Mouse (Mus musculus) stomach, embryonic 15.5 days (tissue): ENCODE data around the gene Hace1. TPM values are rescaled to one million over a fixed set of nuclear protein-coding genes. Genes with fewer than 3 reads are reported as not detected.
"Not testable (repeated sequence)": the region's sequence is repeated elsewhere in the genome, so short reads cannot be mapped to it uniquely, and the experiment has no call there.

Source experiments
- ATAC-seq: fragments of 200-750 bp; cut with Nextera tagmentation; 2 replicates; pipeline ENCODE4 v1.8.0; 2017; ENCODE audit warnings: low read depth, moderate number of reproducible peaks, moderate TSS enrichment; ENCODE audit not compliant: insufficient read depth, low FRiP score
- H3K27ac ChIP-seq: fragments of 300-500 bp; sonication (generic); 2 replicates; pipeline ENCODE4 v1.5.1; 2015; ENCODE audit warnings: mild to moderate bottlenecking, inconsistent platforms
- H3K27me3 ChIP-seq: fragments of 300-500 bp; sonication (generic); replicated peaks from 2 replicates; pipeline ENCODE4 v1.6.1; 2015; ENCODE audit warnings: inconsistent platforms
- H3K36me3 ChIP-seq: fragments of 300-500 bp; sonication (generic); 2 replicates; pipeline ENCODE4 v1.6.1; 2015; ENCODE audit warnings: inconsistent platforms
- H3K4me1 ChIP-seq: fragments of 300-500 bp; sonication (generic); 2 replicates; pipeline ENCODE4 v1.6.1; 2015; ENCODE audit warnings: inconsistent platforms
- H3K4me2 ChIP-seq: fragments of 300-500 bp; sonication (generic); 2 replicates; pipeline ENCODE4 v1.6.1; 2015; ENCODE audit warnings: mild to moderate bottlenecking, inconsistent platforms
- H3K4me3 ChIP-seq: fragments of 300-500 bp; sonication (generic); replicated peaks from 2 replicates; pipeline ENCODE4 v1.5.1; 2015; ENCODE audit warnings: inconsistent platforms
- H3K9ac ChIP-seq: fragments of 300-500 bp; sonication (generic); 2 replicates; pipeline ENCODE4 v1.6.1; 2015; ENCODE audit warnings: inconsistent platforms
- H3K9me3 ChIP-seq: fragments of 300-500 bp; sonication (generic); 2 replicates; pipeline ENCODE4 v1.6.1; 2016; ENCODE audit warnings: inconsistent platforms
- WGBS: fragments of 180-500 bp; shearing (Covaris S2); methylation state at CpG from one replicate; pipeline ENCODE4 v1.1.7; 2015; 5-methylcytosine and 5-hydroxymethylcytosine counted together
- polyA plus RNA-seq: library from polyadenylated mRNA; unstranded; fragments of >200 nt; fragmentation: Nextera tagmentation; extraction: Ambion mirVana; gene quantifications from 2 replicates; pipeline ENCODE4 v1.2.1, GENCODE M21; 2015

The Hace1 gene
- polyA plus RNA-seq = 17.3 and 17.9 TPM in 2 replicates

DNA sequence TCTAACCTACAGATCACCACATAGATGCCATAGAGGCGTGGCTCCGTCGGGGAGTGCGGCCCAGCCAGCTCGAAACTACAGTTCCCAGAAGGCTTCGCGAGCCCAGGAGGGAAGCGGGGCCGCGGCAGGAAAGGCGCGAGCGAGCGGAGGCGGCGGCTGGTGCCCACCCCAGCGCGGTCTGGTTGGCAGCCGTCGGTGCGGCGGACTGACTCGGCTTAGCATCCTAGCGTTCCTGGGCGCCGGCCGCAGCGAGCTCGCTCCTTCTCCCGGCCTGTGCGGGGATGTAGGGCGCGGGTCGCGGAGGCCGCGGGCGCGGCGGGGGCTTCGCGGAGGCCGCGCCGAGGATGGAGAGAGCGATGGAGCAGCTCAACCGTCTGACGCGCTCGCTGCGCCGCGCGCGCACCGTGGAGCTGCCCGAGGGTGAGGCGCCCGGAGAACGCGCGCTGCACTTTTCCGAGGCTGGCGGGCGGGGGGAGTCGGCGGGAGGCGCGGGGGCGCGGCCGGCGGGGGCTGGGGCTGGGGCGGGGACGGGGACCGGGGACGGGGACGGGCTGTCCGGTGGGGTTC lies at the start of gene Hace1:
TSS of gene Hace1 (plus strand) at position 99 of the 567 bp plus-strand sequence.
- peak within 1 kb of the TSS; percentile 67 for H3K9ac ChIP-seq
- WGBS = under 1% methylated on average over 65 of the region's 79 CpGs
- H3K4me3 ChIP-seq = peak within 1 kb of the TSS; percentile 88
- peak within 1 kb of the TSS; percentile 93 for H3K27ac ChIP-seq
- peak within 1 kb of the TSS; percentile 69 for H3K4me2 ChIP-seq
- H3K9me3 ChIP-seq = no peaks in the 10 kb centered on the region
- H3K27me3 ChIP-seq = no peaks in the 10 kb centered on the region
- no peaks in the 10 kb centered on the region for H3K4me1 ChIP-seq
- peak; percentile 95 for ATAC-seq
- no peaks in the 10 kb centered on the region for H3K36me3 ChIP-seq

DNA sequence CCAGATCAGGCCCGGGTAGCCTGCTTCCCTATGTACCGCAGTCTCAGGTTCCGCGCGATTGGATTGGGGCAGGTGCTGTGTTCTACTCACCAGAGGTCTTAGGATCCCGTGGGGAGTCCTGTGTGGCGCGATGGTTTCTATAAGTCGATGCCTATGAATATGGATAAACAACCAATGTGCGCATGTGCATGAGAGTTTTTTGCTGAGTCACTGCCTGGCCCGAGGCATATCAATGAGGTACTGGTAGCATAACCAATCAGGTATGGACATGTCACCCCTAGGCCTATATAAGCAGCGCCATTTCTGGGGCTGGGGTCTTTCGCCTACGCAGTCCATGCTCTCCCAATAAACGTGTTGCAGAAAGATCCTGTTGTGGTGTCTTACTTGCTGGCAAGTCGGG lies 40.3 kb upstream of the Hace1 start:
- not testable (repeated sequence) for H3K9ac ChIP-seq, H3K4me1 ChIP-seq, H3K4me2 ChIP-seq, H3K36me3 ChIP-seq, ATAC-seq, H3K27ac ChIP-seq, H3K4me3 ChIP-seq, H3K9me3 ChIP-seq, H3K27me3 ChIP-seq
- WGBS = 91% methylated on average over 16 of the region's 16 CpGs

DNA sequence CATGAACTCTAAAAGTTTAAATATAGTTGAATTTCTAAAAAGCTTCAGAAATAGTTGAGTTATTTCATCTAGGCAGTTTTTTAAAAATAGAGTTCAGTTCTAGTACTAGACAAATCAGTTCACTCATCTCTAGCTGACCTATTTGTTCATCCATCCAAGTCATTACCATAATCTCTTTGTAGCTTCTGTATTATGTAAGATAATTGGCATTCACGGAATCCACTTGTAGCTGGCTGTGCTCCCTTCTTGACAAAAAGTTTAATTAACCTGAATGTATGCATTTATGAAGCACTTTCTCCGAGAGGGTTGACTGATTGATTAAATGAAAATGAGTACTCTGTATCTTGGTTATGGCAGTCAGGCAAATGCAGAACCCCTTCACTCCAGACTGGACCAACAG lies 34.9 kb upstream of the Hace1 start:
- H3K4me2 ChIP-seq = no peak overlapping the region
- no peak overlapping the region for H3K4me3 ChIP-seq
- no peak overlapping the region for H3K27ac ChIP-seq
- no peaks in the 10 kb centered on the region for H3K36me3 ChIP-seq
- H3K9ac ChIP-seq = no peak overlapping the region
- 64% methylated on average over 2 of the region's 2 CpGs for WGBS
- H3K4me1 ChIP-seq = no peaks in the 10 kb centered on the region
- no peaks in the 10 kb centered on the region for H3K9me3 ChIP-seq
- H3K27me3 ChIP-seq = no peaks in the 10 kb centered on the region
- ATAC-seq = no peak

DNA sequence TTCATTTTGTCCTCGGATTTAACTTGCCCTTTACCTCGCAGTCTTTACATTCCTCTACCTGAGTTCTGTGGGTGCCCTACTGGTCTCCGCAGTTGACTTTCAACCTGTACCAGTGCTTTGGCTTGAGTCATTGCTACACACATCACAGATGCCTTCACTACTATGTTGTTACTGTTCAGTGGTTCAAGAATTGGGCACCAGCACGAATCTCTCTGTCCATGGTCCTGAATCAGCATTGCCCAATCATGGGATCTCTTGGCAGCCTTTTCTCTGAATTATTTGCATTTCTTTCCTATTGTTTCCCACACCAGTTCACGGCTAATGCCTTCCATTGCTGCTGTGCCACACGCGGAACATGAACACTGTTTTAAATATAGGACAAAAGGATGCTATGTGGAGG lies 30.8 kb upstream of the Hace1 start:
- Histone ChIP-seq H3K27ac (no peak overlapping the region), H3K4me2 (no peak overlapping the region), H3K9me3 (no peaks in the 10 kb centered on the region), H3K36me3 (no peaks in the 10 kb centered on the region), H3K27me3 (no peaks in the 10 kb centered on the region), H3K9ac (no peak overlapping the region), H3K4me1 (no peaks in the 10 kb centered on the region), H3K4me3 (no peak overlapping the region)
- 41% methylated on average over 7 of the region's 7 CpGs for WGBS
- no peak for ATAC-seq

DNA sequence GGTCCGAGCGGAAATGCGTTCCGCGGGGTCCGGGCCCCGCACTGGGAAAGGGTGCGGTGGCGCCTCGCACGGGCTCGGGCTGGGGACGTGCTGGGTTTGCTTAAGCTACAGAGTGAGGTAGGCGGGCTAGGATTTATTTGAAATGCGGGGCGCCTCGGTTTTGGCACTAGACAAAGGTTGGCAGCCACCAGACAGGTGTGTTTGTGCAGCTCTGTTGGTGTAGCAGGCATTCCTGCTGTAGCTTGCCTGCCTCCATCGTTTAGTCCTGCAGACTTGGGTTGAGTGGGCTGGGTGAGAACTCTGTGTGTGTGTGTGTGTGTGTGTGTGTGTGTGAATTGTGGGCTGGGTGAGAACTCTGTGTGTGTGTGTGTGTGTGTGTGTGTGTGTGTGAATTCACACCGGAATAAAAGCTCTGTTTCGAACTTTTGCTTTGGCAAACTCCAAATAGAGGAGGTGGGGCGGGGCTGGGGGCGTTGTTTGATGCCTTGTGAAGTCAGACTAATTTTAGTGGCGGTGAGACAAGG lies 731 bp downstream of the Hace1 start:
- Histone ChIP-seq H3K4me3 (peak overlapping the region; percentile 88), H3K4me1 (no peaks in the 10 kb centered on the region), H3K36me3 (no peaks in the 10 kb centered on the region), H3K4me2 (peak overlapping the region; percentile 69), H3K27me3 (no peaks in the 10 kb centered on the region), H3K27ac (peak overlapping the region; percentile 93), H3K9ac (peak overlapping the region; percentile 67), H3K9me3 (no peaks in the 10 kb centered on the region)
- ATAC-seq = peak; percentile 78
- 2% methylated on average over 23 of the region's 23 CpGs for WGBS

DNA sequence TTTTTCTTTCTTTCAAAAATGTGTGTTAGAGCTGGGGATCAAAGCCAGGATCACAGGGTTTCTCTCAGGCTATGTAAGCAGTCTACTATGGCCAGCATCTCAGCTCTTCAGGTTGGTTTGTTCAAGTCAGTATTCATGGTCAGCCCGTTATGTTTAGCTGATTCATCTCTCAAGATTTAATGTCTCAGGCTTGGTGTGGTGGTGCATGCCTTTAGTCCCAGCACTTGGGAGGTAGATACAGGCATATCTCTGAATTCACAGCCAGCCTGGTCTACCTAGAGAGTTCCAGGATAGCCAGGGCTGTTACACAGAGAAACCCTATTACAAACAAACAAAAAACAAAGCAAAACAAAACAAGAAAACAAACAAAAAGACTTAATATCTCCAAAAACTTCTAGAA lies 5.7 kb downstream of the Hace1 start:
- Histone ChIP-seq H3K4me1 (no peaks in the 10 kb centered on the region), H3K27ac (no peak overlapping the region), H3K9ac (no peak overlapping the region), H3K36me3 (no peaks in the 10 kb centered on the region), H3K4me2 (no peak overlapping the region), H3K27me3 (no peaks in the 10 kb centered on the region), H3K9me3 (no peaks in the 10 kb centered on the region), H3K4me3 (no peak overlapping the region)
- WGBS = 79% methylated on average over 1 of the region's 1 CpGs
- ATAC-seq = peak; percentile 79; the same call in 1 of the 2 replicates

DNA sequence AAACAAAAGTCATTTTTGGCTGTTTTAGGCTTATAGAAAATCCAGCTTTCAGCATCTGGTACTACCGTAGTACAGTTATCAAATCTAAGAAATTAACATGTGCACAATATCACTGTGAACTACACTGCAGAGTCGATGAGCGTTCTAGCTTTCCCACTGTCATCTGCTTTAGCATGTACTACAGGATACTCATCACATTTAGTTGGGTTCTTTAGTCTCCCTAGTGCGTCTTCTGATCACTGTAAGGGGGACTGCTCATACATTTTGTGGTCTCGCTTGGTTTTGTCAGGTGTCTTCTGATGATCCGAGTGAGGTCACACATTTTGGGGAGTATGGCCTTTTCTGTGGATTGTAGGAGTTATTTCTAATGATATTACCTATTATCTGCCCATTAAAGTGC lies 6.2 kb downstream of the Hace1 start:
- no peak overlapping the region for H3K27ac ChIP-seq
- WGBS = 88% methylated on average over 6 of the region's 6 CpGs
- no peaks in the 10 kb centered on the region for H3K4me1 ChIP-seq
- H3K4me3 ChIP-seq = no peak overlapping the region
- no peaks in the 10 kb centered on the region for H3K27me3 ChIP-seq
- H3K9ac ChIP-seq = no peak overlapping the region
- ATAC-seq = peak; percentile 57; the same call in 1 of the 2 replicates
- no peak overlapping the region for H3K4me2 ChIP-seq
- no peaks in the 10 kb centered on the region for H3K9me3 ChIP-seq
- no peaks in the 10 kb centered on the region for H3K36me3 ChIP-seq

DNA sequence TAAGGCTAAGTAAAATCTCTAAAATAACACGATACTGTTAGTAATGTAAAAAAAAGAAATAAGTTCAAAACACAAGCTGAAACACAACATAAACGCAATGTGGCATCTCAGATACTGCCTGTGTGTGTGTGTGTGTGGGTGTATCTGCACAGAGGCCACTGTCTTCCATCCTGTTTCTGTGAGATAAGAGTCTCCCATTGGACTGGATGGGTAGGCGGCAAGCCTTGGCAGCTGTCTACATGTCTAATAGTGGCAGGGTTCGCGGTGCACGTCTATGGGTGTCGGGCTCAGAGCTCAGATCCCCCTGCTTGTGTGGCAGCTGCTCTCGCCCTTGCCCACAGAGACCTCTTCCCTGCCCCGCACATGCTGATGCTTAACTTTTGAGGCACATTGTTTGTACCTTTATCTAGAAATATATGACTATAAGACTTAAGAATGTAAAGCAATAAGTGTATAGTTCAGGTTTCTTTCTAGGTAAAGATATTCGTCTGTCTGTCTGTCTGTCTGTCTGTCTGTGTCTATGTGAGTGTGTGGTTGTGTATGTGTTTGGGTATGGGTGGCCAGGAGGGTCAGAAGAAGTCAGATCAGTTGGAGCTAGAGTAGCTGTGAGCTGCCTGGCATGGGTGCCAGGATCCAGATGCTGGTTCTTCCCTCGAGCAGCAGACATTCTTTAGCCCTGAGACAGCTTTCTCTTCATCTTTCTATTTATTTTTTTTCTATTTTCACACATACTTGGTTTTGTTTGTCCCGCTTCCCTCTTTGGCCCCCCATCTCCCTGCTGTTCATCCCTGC lies 6.9 kb downstream of the Hace1 start:
- 88% methylated on average over 12 of the region's 12 CpGs for WGBS
- no peaks in the 10 kb centered on the region for H3K36me3 ChIP-seq
- H3K9ac ChIP-seq = no peak overlapping the region
- H3K9me3 ChIP-seq = no peaks in the 10 kb centered on the region
- no peaks in the 10 kb centered on the region for H3K27me3 ChIP-seq
- H3K4me2 ChIP-seq = no peak overlapping the region
- H3K4me1 ChIP-seq = no peaks in the 10 kb centered on the region
- no peak overlapping the region for H3K4me3 ChIP-seq
- H3K27ac ChIP-seq = no peak overlapping the region
- peak; percentile 99 for ATAC-seq

DNA sequence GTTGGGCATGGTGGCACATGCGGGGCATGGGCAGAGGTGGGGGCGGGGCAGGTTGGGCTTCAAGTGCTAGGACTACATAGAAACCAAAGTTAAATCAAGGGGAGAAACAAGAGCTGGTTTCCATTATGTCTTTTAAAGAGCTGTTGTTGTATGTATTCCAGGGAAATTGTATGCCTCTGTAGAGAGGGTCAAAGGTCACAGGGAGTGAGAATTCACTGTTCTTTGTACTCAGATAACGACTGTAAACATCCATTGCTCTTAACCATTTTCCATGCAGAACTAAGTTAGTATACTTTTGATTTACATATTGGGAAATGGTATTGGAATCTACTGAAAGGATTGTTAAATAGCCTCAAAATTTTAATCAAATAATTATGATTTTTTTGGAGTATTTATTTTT lies 28.2 kb downstream of the Hace1 start:
- Histone ChIP-seq H3K27me3 (no peaks in the 10 kb centered on the region), H3K9me3 (no peaks in the 10 kb centered on the region), H3K4me1 (no peaks in the 10 kb centered on the region), H3K9ac (no peak overlapping the region), H3K4me2 (no peak overlapping the region), H3K36me3 (peaks cover 9% of the 10 kb centered on the region), H3K4me3 (no peak overlapping the region), H3K27ac (no peak overlapping the region)
- ATAC-seq = no peak
- WGBS = 81% methylated on average over 3 of the region's 3 CpGs

DNA sequence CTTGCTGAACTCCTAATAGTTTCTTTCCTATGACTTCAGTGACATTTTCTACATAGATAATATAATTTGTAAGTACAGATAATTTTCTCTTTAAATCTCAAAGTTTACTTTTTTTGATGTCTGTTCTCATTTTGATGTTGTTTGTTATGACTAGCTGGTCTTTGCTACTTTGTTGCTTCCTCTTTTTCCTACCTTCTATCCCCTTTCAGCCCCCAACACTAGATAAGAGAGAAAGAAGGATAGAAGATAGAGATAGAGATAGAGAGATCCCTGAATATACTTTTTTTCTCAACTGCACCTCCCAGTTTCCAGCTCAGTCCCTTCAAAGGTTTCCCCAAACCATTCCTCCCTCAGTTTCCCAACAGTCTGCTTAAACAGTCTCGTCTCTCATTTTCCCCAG lies 33.1 kb downstream of the Hace1 start:
- no peak overlapping the region for H3K4me2 ChIP-seq
- WGBS = 94% methylated on average over 1 of the region's 1 CpGs
- no peak overlapping the region for H3K4me3 ChIP-seq
- H3K4me1 ChIP-seq = no peaks in the 10 kb centered on the region
- no peak overlapping the region for H3K9ac ChIP-seq
- ATAC-seq = no peak
- H3K27ac ChIP-seq = no peak overlapping the region
- peaks cover 9% of the 10 kb centered on the region for H3K36me3 ChIP-seq
- no peaks in the 10 kb centered on the region for H3K9me3 ChIP-seq
- no peaks in the 10 kb centered on the region for H3K27me3 ChIP-seq

DNA sequence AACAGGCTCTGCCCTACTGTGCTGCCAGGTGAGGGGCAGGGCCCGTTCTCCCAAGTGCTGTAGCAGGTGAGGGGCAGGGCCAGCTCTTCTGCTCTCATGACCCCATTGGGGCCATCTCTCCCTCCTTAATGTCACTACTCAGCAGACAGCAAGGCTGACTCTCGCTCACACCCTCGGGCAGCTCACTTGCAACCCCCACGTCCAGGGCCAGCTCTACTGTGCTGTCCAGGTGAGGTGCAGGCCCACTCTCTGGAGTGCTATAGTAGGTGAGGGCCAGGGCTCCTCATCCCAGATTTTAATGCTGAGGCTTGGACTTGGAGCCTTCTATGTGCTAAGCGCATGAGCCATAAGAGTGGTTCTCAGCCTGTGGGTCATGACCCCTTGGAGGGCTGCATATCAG lies 38.4 kb downstream of the Hace1 start:
- H3K4me1 ChIP-seq = no peaks in the 10 kb centered on the region
- no peak for ATAC-seq
- H3K27ac ChIP-seq = no peak overlapping the region
- 90% methylated on average over 5 of the region's 5 CpGs for WGBS
- no peak overlapping the region for H3K4me2 ChIP-seq
- H3K9me3 ChIP-seq = no peaks in the 10 kb centered on the region
- no peak overlapping the region for H3K4me3 ChIP-seq
- 0 out of 2 replicates have a peak, but pooled peaks cover 3% of the 10 kb centered on the region for H3K36me3 ChIP-seq
- H3K9ac ChIP-seq = no peak overlapping the region
- H3K27me3 ChIP-seq = no peaks in the 10 kb centered on the region

DNA sequence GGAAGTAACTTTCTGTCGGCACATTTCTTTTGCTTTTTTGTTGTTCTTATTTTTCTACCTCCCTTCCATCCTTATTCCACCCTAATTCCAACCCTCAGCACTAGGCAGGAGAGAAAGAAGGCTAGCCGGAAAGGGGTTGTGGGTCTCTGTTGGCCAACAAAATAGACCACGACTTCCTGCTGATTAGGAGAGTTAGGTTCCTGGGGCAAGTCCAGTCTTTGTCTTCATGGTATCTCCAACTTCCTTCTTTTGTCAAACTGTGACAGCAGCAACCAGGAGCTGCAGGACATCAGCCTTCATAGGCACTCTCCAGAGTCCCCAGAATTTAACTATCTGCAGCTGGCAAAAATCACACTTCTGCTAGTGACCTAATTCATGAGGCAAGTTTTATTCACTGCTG lies 41.4 kb downstream of the Hace1 start:
- WGBS = 75% methylated on average over 3 of the region's 3 CpGs
- H3K27me3 ChIP-seq = no peaks in the 10 kb centered on the region
- H3K4me3 ChIP-seq = no peak overlapping the region
- no peak overlapping the region for H3K4me2 ChIP-seq
- H3K9me3 ChIP-seq = no peaks in the 10 kb centered on the region
- no peak for ATAC-seq
- H3K9ac ChIP-seq = no peak overlapping the region
- H3K27ac ChIP-seq = no peak overlapping the region
- H3K36me3 ChIP-seq = 0 out of 2 replicates have a peak, but pooled peaks cover 3% of the 10 kb centered on the region
- no peaks in the 10 kb centered on the region for H3K4me1 ChIP-seq
